Mouse (Mus musculus) CD4-positive, CD25-positive, alpha-beta regulatory T cell, adult 4 months (primary cell): ENCODE measurements around the gene Khdrbs1. TPM values are rescaled to one million over a fixed set of nuclear protein-coding genes. Genes with fewer than 3 reads are reported as not detected.
A peak's percentile ranks its signal among the peaks of the same experiment; 100 is the strongest.
"Not testable (repeated sequence)": the region's sequence is repeated elsewhere in the genome, so short reads cannot be mapped to it uniquely, and the experiment has no call there.

Experiments
- ATAC-seq: one replicate; pipeline ENCODE4 v1.8.0; 2017
- polyA plus RNA-seq, 2 experiments: library from polyadenylated mRNA; unstranded; fragments of 100-300 nt; shearing (Covaris generic); gene quantifications; one replicate each; pipeline ENCODE4 v1.2.1; 2017

Gene Khdrbs1
- 10 to 100 TPM; 24.8 to 39.1 TPM for polyA plus RNA-seq

GRCm38 (mm10) chr4:129742232-129743009 is at the start of gene Khdrbs1:
Gene Khdrbs1, minus strand, starts transcription at chr4:129742303.
- ATAC-seq: peak; percentile 83

DNA sequence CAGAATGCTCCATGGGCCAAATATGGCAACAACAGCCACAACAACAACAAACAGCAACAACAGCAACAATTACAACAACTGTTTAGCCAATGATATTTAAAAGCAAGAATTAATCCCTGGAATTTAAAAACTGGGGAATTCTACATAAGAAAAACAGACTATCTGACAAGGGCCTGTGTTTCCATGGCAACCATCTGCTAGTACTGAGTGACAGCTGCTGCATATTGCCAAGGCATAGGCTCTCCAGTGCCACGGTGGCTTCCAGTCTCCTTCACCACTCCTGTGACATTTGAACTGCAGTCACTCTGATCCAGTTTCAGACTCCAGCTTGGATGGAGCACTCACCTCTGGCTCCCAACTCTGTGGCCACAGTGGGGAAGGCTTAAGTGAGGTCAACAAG is 49.3 kb upstream of the Khdrbs1 start:
- no peak for ATAC-seq

DNA sequence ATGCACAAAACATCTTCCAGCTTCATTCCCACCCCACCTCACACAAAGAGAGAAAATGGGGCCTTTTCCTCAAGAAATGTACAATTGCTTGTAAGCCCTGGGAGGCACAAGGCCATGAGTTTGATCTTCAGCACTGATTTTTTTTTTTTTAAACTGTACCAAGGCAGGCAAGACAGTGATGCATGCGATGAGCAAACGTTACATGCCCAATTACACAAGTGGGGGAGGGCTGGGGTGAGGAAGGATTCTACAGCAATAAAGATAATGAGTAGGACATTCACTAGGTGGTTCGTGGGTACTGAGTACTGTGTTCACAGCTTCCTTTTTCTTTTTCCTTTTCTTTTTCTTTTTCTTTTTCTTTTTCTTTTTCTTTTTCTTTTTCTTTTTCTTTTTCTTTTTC is 48.4 kb upstream of the Khdrbs1 start:
- no peak for ATAC-seq

DNA sequence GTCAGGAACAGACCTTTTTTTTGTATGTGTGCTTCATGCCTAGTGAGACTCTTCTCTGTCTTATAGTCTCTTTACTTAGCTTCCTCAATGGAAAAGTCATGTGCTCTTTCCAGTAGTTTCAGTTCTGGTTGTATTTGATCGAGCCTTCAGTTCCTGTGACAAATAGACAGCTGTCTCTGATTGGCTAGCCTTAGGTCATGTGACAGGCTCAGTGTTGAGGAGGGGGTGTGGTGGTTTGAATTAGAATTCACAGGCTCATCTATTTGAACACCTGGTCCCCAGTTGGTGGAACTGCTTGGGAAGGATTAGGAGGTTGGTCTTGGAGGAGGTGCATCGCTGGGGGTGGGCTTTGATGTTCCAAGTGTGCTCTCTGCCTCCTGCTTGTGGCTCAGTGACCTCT is 47.5 kb upstream of the Khdrbs1 start:
- ATAC-seq: no peak

- no peak for ATAC-seq
Observed at GRCm38 (mm10) chr4:129788693-129789092, 46.6 kb upstream of the Khdrbs1 start.

DNA sequence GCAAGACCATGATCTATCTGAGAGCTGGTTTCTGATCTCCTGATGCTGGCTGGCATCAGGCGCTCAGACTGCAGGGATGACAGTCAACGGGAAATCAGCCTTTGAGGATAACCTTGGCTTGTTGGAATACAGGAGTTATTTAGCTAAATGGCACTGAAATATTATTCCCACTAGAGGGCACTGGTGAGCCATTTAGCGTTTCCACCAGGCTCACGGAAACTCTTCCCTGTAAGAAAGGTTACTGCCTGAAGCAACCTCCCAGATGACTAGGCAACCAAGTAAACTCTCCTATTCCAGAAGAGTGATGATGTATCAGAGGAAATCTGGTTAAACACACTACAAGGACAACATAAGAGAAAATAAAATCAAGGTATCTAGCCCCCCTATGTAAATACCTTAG is 43.1 kb upstream of the Khdrbs1 start:
- peak; percentile 87 for ATAC-seq

DNA sequence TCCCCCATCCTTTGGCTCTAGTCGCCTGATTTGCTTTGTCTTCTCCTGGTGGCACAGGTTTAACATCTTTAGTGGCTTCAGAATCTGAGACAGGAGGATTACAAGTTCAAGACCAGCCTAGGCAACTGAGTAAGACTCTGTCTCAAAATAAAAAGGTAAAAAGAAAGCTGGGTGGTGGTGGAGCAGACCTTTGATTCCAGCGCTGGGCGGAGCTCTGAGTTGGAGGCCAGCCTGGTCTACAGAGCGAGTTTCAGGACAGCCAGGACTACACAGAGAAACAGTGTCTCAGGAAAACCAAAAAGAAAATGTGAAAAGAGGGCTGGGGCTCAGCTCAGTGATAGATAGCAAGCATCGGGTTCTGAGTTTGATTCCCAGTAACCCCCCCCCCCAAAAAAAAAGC is 41.4 kb upstream of the Khdrbs1 start:
- ATAC-seq: no peak

DNA sequence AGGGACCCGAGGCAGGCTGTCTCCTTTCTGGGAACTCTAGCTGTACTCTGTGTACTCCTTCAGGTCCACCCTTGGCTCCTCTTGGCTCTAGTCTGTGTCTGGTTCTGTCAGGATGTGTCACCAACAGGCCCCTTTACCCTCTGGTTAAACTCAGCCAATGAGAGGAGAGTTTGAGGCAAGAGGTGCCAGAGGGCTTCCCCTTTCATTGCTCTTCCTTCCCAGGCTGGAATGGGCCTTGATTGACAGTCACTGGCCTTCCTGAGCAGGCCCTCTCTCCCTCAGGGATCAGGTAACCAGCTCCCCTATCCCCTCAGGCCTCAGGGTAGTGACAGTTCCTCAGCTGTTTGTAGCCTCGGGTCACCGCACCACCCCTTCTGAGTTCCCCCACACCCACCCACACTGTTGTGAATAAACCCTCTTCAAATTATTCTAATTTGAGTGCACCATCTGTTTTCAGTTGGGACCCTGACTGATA is 40.8 kb upstream of the Khdrbs1 start:
- ATAC-seq: no peak

- no peak for ATAC-seq
Observed at GRCm38 (mm10) chr4:129781881-129782675, 40.0 kb upstream of the Khdrbs1 start.

- peak; percentile 61 for ATAC-seq
Observed at GRCm38 (mm10) chr4:129771672-129772521, 29.8 kb upstream of the Khdrbs1 start.

GRCm38 (mm10) chr4:129771314-129771671 is 29.2 kb upstream of the Khdrbs1 start:
- ATAC-seq: no peak

- no peak for ATAC-seq
Observed at GRCm38 (mm10) chr4:129770600-129770999, 28.5 kb upstream of the Khdrbs1 start.

DNA sequence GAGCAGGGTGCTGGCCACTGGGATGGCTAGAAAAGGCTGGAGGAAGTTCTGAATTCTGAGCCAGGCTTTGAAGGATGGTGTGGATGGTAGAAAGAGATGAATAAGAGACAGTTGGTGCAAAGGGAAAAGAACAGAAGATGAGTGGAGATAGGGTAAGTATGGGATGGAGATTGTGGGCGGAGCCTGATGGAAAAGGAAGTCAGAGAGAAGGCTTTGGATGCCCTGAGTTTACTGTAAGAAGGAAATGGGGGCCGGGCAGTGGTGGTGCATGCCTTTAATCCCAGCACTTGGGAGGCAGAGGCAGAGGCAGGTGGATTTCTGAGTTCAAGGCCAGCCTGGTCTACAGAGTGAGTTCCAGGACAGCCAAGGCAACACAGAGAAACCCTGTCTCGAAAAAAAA is 26.6 kb upstream of the Khdrbs1 start:
- not testable (repeated sequence) for ATAC-seq

GRCm38 (mm10) chr4:129767782-129768181 is 25.7 kb upstream of the Khdrbs1 start:
- no peak for ATAC-seq

DNA sequence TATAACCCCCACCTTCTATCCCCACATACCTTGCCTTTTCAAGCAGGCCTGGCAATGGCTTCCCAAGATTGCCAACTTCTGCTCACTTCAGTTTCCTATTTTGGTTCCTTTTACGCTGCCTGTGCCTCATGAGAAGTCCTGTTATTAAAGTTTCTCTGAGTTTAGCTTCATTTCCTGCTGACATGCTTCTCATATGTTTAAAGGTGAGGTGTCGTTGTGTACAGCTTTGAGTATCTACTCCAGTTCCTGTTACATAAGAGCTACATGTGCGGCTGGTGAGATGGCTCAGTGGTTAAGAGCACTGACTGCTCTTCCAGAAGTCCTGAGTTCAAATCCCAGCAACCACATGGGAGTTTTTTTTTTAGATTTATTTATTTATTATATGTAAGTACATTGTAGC is 23.2 kb upstream of the Khdrbs1 start:
- peak; percentile 65 for ATAC-seq

GRCm38 (mm10) chr4:129762496-129762895 is 20.4 kb upstream of the Khdrbs1 start:
- ATAC-seq: not testable (repeated sequence)

DNA sequence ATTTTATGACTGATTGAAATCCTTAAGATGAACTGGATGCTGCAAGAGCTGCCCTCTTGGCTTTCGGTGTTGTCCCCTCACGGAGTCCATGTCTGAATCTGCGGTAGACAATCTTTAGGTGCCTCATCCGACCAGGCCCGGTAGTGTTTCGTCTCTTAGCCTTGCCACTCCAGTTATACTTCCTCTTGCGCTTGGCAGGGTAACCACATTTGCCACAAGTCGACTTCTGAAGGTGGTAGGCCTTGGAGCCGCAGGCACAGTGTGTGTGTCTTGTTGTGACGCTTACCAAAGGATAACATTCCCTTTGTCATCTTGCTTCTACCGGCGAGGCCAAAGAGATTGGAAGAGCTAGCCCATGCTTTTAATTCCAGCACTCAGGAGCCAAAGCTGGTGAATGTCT is 19.5 kb upstream of the Khdrbs1 start:
- ATAC-seq: peak; percentile 91

DNA sequence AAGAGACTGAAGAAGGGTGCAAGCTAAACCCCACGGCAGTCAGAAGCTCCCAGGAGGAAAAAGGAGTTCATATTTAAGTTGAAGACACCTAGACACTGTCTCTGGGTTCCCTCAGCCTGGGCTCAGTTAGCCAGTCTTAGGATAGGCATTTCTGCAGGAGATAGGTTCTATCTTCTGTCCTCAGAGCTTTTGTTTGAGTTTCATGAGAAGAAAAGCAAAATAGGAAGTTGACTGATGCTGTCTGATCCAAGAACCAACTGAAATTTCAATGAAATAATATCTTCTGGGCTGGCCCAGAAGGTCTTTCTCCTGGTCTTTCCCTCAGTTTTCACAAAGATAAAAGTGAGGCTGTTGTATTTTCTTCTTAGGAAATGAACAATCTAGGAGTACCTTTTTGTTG is 13.4 kb upstream of the Khdrbs1 start:
- ATAC-seq: no peak

- ATAC-seq: peak; percentile 87
Observed at GRCm38 (mm10) chr4:129754742-129755141, 12.6 kb upstream of the Khdrbs1 start.

DNA sequence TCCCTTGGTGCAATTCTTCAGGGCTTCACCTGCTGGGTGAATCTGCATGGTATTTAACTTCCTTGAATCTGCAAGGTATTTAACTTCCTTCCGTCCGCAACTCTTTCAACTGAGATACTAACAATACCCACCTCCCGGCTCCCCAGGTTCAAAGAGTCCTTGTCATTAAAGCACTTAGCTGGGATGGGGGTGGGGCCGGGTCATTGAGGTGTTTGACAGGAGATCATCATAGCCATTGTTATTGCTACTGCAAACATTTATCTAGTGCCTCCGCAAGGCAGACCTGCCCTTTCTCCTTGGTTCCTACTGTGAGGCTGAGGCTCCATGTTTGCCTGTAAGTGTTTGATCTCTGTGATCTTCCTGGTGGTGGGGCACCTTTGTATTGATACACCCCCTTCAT is 8.3 kb upstream of the Khdrbs1 start:
- peak; percentile 30 for ATAC-seq

DNA sequence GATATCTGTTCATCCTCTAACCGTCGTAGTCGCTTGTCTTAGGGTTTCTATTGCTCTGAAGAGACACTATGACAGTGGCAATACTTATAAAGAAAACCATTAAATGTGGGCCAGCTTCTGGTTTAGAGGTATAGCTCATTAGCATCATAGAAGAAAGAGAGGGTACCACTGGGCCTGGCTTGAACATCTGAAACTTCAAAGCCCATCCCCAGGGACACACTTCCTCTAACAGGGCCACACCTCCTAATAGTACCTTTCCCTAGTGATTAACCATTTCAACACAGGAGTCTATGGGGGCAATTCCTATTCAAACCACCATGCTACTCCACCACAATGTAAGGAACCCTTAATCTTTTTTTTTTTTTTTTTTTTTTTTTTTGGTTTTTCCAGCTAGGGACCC is 4.5 kb upstream of the Khdrbs1 start:
- no peak for ATAC-seq

- no peak for ATAC-seq
Observed at GRCm38 (mm10) chr4:129746106-129746505, 4.0 kb upstream of the Khdrbs1 start.

DNA sequence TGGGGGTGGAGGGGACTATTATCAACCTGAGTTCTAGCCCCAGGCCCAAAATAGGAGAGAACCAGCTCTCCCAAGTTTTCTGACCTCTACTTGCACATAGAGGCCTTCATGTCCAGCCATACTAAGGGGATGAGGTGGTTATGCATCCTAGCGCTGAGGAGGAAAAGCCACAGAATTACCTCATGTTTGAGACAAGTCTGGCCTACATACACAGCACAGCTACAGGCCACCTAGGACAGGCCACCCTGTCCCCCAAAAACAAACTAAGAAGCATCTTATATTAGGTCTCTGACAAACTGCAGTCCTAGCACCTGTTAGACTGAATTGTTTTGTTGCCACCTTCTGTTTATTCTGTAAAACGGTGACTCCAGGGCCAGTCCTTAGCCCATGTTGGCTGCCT is 1.4 kb upstream of the Khdrbs1 start:
- ATAC-seq: no peak
